Mouse (Mus musculus) adrenal gland (tissue): ENCODE results near the gene Card19.

Experiments
- intact Hi-C: fragments of 180-260 bp; cut with DNase I; formaldehyde crosslinking; loops from one replicate; pipeline ENCODE4 v1.15.1; 2025

The Card19 gene

GRCm38 (mm10) chr13:49196766-49197165 is 19.1 kb downstream of the Card19 start:
- intact Hi-C loops: no loop called here

DNA sequence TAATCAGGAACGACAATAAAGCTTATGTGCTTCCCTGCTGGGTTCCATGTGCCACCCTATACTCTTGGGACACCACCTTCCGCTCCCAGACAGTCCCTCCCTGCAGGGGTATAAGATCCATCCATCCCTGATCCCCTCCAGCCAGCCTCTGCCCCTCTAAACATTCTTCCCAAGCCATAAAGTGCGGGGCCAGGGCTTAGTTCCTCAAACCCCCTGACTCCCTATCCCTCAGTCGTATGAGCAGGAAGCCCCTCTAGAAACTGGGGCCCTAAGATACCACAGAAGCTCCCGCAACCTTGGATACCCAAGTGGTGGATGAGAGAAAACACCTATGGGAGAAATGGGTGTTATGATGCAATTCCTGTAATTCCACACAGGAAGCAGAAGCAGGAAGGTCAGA is 19.6 kb downstream of the Card19 start:
- intact Hi-C loops: no loop called here

GRCm38 (mm10) chr13:49195651-49196050 is 20.2 kb downstream of the Card19 start:
- intact Hi-C loops: no loop called here

- intact Hi-C loops: no loop called here
These were observed 21.0 kb downstream of the Card19 start for GRCm38 (mm10) chr13:49194811-49195210.

GRCm38 (mm10) chr13:49193650-49194049 is 22.2 kb downstream of the Card19 start:
- intact Hi-C loops: no loop called here

DNA sequence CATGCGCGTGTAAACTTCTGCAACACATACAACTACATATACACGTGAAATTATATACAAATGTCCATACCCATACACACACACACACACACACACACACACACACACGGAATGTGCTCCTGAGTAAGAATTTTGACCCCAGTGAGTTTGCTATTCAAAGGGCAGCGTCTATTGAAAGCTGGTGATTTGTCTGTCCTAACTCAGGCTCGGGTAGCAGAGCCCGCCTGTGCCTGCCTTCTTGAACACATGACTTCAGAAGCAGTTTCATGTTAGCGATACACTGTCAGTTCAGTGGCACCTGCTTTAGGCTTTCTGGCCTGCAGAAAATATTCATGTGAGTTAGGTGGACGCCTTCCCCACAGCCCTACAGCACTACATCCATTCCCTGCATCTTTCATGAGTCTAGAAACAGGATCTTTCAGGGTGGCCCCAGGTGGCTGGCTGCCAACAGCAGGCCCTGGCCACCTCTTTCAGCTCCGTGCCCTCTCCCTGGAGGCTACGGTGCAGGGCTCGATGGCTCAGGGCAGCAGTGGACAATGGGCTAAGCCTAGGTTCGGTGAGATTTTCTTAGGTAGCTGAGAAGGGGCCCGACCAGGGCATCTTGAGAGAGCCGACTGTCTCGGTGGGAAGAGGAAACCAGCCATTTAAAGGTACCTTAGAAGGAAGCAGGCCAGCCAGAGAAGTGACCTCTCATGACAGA is 23.5 kb downstream of the Card19 start:
- intact Hi-C loops: no loop called here

DNA sequence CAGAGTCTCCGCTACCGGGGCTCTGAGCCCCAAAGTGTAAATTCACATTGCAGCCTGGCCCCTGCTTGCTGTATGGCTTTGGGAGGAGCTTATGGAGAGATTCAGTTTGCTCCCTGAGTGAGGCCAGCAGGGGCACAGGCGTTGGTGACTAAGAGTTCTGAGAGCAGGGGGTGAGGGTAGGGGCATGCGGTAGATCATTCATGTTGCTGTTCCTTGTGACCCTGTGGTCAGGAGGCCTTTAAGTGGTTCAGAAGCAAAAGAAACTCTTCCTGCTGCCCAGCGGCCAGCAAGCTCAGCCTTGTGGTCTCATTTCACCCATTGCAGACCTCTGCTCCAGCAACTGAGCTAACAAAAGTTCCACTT is 24.2 kb downstream of the Card19 start:
- intact Hi-C loops: no loop called here

- intact Hi-C loops: no loop called here
These were observed 24.8 kb downstream of the Card19 start for GRCm38 (mm10) chr13:49190876-49191672.

DNA sequence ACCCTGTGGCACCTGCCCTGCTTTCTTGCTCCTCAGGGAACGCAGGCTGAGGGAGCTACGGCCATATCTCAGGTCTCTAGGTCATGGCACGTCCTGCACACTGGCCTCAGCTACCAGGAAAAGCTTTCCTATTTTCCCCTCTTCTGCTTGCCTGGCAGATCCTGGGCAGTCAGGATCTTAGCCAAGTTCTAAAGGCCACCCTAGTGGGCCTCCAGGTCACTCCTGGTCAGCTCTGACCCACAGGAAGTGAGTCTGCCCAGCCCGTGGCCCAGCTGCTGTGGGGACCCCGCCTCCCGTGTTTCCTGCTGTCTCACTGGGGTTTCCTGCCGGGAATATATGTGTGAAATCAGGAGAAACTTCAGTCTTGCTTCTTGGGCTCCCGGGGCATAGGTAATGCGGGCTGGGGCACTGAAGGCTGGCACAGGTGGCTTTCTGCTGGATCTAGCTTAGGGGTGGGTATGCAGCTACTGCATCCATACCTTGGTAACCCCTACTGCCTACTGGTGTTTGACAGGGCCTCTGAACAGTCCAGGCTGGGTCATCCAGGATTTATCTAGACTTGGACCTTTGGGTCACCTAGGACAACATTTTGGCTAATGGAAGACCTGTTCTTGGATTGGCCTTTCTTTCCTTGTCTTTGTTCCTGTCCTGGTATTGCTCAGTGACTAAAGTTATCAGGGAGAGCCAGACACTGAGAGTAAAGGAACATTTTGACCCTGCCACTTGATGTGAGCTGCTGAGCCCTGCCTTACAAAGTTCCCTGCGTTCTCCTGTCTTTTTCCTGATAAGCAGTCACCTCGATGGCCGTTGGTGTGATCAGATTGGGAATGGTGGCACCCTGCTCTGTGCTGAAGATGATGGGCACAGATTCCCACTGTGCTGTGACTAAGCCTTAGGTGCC is 25.6 kb downstream of the Card19 start:
- intact Hi-C loops: loop anchor here (10.0 kb wide), 1 partner anchor 375 kb away; no protein-coding TSS in a partner anchor

- intact Hi-C loops: loop anchor here (10.0 kb wide), 1 partner anchor 374 kb away; no protein-coding TSS in a partner anchor
These were observed 26.9 kb downstream of the Card19 start for GRCm38 (mm10) chr13:49188966-49189360.

GRCm38 (mm10) chr13:49188219-49188965 is 27.4 kb downstream of the Card19 start:
- intact Hi-C loops: loop anchor here (10.0 kb wide), 1 partner anchor 374 kb away; no protein-coding TSS in a partner anchor

GRCm38 (mm10) chr13:49187288-49188218 is 28.3 kb downstream of the Card19 start, which contains the start of gene Ninj1:
Gene Ninj1 (plus strand): TSS chr13:49187485.
- intact Hi-C loops: loop anchor here (1.0 to 10.0 kb wide), 2 partner anchors 18 to 373 kb away; no protein-coding TSS in a partner anchor

GRCm38 (mm10) chr13:49186798-49187287 is 29.0 kb downstream of the Card19 start:
- intact Hi-C loops: loop anchor here (1.0 to 10.0 kb wide), 2 partner anchors 18 to 372 kb away; no protein-coding TSS in a partner anchor

DNA sequence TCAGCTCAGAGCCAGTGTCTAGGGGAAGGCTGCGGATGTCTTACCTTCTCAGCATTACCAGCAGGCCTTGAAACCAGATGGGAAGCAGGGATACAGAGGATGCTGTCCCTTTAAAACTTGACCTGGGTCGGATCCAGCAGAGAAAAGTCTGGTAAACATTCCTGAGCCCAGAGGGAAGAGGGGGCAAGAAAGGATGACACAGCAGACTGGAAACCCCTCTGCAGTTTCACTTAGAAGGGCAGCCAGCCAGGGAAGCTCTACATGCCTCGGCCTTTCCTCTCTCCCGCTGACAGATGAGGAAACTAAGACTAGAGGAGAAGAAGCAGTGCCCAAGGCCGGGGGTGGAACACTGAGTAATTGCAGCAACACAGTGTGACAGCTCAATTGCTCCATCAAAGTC is 32.2 kb downstream of the Card19 start:
- intact Hi-C loops: loop anchor here (10.0 kb wide), 1 partner anchor 369 kb away; no protein-coding TSS in a partner anchor

DNA sequence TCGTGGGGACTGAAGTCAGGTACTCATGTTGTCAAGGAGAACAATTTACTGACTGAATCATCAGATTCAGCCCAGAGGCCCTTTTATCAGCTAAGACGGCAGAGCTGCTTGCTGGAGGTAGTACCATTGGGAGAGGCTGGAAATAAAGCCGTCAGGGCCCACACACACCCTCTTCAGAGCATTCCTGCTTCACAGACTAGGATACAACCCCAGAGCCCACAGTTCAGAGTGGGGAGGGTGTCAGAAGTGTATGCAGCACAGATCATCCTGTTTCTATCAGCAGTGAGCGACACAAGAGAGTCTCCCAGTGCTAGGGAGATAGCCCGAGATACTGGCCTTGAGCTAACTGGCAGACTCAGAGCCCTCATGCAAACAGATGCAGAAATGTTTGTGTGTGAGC is 32.7 kb downstream of the Card19 start:
- intact Hi-C loops: loop anchor here (10.0 kb wide), 1 partner anchor 368 kb away; no protein-coding TSS in a partner anchor

DNA sequence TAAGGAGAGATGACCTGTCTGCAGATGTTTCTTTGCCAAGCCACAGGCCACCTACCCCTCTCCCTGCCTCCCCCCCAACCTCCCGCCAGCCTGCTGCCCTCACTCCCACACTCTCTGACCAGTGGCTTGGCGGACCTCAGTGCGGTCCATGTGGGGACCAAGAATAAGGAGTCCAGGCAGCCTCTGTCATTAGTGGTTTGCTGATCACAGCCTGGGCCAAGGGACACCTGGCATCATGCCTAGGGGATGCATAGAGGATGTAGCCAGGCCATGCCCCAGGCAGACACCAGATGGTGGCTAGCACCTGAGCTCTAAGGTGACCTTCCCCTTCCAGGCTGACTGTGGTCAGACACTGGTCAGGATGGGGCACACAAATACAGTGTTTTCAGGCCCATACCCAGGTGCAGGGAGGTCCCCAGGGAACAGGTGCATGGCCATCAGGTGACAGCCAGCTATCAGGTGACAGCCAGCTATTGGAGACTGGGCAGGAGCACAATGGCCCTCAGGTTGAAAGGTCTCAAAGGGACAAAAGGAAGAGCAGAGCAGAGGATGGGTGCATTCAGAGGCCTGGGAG is 34.3 kb downstream of the Card19 start:
- intact Hi-C loops: loop anchor here (10.0 kb wide), 1 partner anchor 367 kb away; no protein-coding TSS in a partner anchor

DNA sequence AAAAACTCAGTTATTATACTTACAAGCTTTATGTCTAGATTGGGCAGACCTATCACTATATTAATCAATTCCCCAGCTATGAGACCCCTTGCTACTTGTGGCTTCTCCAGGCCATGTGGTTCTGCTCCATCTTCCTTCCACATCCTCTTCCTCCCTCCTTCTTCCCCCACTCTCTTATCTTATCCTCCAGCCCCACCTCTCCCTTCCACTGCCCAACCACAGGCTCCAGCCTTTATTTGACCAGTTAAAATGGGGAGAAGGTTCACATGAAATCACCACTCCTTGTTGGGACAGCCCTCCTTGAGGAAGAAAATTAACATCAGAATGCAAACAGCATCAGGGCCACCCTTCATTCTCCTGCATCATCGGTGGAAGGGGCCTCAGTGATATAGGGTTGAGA is 35.1 kb downstream of the Card19 start:
- intact Hi-C loops: loop anchor here (10.0 kb wide), 1 partner anchor 366 kb away; no protein-coding TSS in a partner anchor

DNA sequence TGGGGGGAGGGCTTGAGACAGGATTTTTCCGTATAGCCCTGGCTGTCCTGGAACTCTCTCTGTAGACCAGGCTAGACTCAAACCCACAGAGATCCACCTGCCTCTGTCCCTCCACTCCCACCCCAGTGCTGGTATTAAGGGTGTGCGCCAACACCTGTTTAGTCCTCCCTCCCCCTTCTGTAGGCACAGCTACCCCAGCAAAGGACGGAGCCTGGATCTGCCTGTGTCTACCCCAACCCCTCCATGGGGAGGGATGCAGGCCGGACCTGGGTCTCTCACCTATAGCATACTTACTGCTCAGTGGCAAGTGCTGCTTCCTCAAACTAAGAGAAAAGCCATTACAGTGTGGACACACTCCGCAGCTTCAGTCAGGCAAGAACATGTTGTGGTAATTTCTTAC is 35.6 kb downstream of the Card19 start:
- intact Hi-C loops: loop anchor here (10.0 kb wide), 1 partner anchor 365 kb away; no protein-coding TSS in a partner anchor
